Mouse (Mus musculus) liver, adult 2 months (tissue): ENCODE data around the gene 1600014C23Rik.

ENCODE experiments used
- CTCF ChIP-seq: fragments of 200-500 bp; IDR thresholded peaks from 2 replicates; pipeline ENCODE4 v1.5.1; 2011; ENCODE audit warnings: low read depth, low read length, control low read depth
- POLR2A ChIP-seq: fragments of 200-500 bp; IDR thresholded peaks from 2 replicates; pipeline ENCODE4 v1.6.1; 2011; ENCODE audit warnings: low read length, control low read depth; ENCODE audit not compliant: insufficient read depth; ENCODE audit errors: extremely low read depth

DNA sequence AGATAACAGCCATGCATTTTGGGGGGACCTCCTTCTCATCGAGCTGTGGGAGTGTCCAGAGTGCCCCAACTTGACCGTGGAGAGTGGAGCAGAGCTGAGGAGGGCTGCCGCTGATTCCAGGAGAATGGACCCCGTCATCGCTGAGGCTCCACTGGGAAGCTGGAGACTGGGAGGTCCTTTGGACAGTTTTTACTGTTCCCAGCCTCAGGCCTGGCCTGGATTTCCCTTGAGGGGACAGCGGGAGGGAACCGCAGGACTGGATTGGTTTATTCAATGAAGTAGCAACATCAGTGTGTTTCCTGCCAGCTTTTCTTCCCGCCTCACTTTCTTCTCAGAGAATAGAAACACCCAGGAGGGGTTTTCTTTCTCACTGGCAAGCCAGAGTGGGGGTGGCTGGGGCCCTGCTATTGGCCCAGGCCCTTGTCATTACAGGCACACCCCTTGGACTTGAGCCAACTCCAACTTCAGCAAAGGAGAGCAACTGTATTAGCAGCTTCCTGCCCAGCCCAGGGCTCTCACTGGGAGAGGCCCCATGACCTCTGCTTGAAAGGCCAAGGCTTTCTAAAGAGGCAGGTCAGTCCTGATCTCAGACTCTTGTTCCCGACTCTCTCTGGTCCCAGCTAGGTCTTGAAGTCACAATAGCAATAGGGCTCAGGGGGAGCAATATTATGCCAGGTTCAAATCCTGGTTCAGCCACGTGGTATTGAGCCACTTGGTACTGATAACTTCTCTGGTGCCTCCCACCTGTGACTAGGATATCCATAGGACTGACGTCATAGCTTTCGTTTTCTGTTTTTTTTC is 33.3 kb upstream of the 1600014C23Rik start:
- TF ChIP-seq POLR2A (no peak), CTCF (no peak)
